Mouse (Mus musculus) small intestine, adult 10 weeks (tissue): ENCODE measurements around the gene Apoa1. TPM values are rescaled to one million over a fixed set of nuclear protein-coding genes. Genes with fewer than 3 reads are reported as not detected.

Experiments
- polyA plus RNA-seq: library from polyadenylated mRNA; stranded (reverse); fragments of 350-450 nt; fragmentation: Illumina TruSeq; extraction: RNeasy Lipid Tissue Mini Kit (QIAGEN cat#74804); gene quantifications from one replicate; pipeline ENCODE4 v1.2.3, GENCODE M21; 2014; ENCODE audit warnings: low replicate concordance

Gene Apoa1
- 251 TPM for polyA plus RNA-seq

GRCm38 (mm10) chr9:46228491-46228890, at the start of gene Apoa1:
Apoa1 (plus strand) TSS chr9:46228580.

GRCm38 (mm10) chr9:46235596-46235648, 7.0 kb downstream of the Apoa1 start, which contains the start of gene Apoc3:
Apoc3 (minus strand) TSS chr9:46235636.

GRCm38 (mm10) chr9:46240526-46241153, 12.3 kb downstream of the Apoa1 start, which contains the start of gene Apoa4:
Apoa4 (plus strand) TSS chr9:46240696.

GRCm38 (mm10) chr9:46268343-46268873, 40.0 kb downstream of the Apoa1 start, which contains the start of gene Apoa5:
Apoa5 (plus strand) TSS chr9:46268633.

GRCm38 (mm10) chr9:46272677-46273454, 44.5 kb downstream of the Apoa1 start, which contains the start of gene Zpr1:
Zpr1 (plus strand) TSS chr9:46273064.

Other genes with a start within 250 kb of the Apoa1 start
- gene Pafah1b2, start 215.9 kb upstream of the Apoa1 start, polyA plus RNA-seq = 35.9 TPM
- gene Sik3, start 215.8 kb upstream of the Apoa1 start, polyA plus RNA-seq = 3.5 TPM
- 30.0 TPM for gene Apoc3, start 7.1 kb downstream of the Apoa1 start, polyA plus RNA-seq
- 82.5 TPM for gene Apoa4, start 12.1 kb downstream of the Apoa1 start, polyA plus RNA-seq
- not detected for gene Apoa5, start 40.1 kb downstream of the Apoa1 start, polyA plus RNA-seq
- gene Zpr1, start 44.5 kb downstream of the Apoa1 start, polyA plus RNA-seq = 4.5 TPM
- gene Bud13, start 54.4 kb downstream of the Apoa1 start, polyA plus RNA-seq = 2.5 TPM
- not detected for gene 4931429L15Rik, start 91.4 kb downstream of the Apoa1 start, polyA plus RNA-seq